Mouse (Mus musculus): ENCODE measurements at regions not wholly inside any gene's neighbourhood (a gene's known extent, or its start where the extent isn't known, plus 50 kb on each side); places are given as distances from the start of the nearest gene placed in this dataset.

DNA sequence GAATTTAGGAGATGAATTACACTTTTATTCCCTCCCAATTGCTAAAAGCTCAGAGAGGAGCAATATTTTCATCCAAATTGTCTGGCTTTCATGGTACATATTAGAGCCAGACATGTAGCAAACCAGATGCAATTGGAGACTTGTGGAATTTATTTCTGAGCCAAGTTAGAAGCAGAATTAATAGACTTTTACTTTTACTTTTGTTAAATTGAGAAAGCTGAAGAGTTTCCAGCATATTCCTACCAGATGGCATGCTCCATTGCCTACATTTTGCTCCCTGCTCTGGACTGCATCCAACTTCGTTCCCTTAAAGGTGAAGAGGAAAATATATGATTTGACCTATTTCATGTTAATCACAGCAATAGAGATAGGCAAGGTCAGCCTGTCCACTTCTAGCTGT is 646.4 kb upstream of the Slit2 start:
- no peak for TF ChIP-seq CTCF (IDR thresholded peaks at IDR 0.05; ENCODE audit: low read depth)
- no peak for TF ChIP-seq EP300 (optimal IDR thresholded peaks at IDR 0.05)
